Comparison of ENCODE assay signal across 15 mouse cellular contexts in the genomic region with DNA sequence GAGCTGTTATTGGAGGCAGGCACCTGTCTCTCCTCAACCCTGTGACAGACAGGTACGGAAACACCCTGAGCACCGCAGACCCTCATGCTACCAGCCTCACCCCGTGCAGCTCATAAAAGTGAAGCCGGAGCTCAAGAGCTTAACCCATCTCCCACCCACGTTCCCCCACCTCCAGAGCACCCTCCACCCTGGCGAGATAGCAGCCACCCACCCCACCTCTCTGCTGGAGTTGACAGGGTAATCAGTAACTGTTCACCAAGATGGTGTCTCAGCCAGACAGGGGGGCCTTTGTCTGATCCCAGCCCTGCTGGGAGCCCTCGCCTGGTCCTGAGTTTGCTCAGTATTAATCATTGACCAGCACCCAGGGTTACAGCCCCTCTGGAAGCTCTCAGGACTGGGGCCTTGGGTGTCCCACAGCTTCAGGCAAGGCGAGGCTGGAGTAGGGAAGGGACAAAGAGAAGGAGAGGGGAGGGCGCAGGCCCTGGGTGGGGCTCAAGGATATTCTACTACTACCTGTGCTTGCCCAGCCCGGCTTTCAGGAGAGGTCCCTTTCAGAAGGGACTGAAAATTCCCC.
DNase-seq lines count a peak whose midpoint lies in the region; ATAC-seq lines count a peak whose summit lies in the region.
"Had no signal": no experiment of that assay in that cellular context is flagged by ENCODE, and none has a peak within 500 bp of the region (broad histone marks: within the 10 kb centered on the region; RNA-seq: fewer than 3 reads in every experiment).

No protein-coding gene starts in this region.

- no peak overlapping the region for H3K4me3 ChIP-seq in kidney, embryonic 15.5 days (replicated peaks)
- 0 out of 2 replicates have a peak overlapping the region, but pooled peaks have one; percentile 8 for H3K4me3 ChIP-seq in intestine, embryonic 14.5 days (ENCODE audit: low read depth, low read length)
- H3K4me3 ChIP-seq in stomach, embryonic 15.5 days (replicated peaks), result no peak overlapping the region
- H3K4me3 ChIP-seq in midbrain, embryonic 14.5 days (replicated peaks; ENCODE audit: low read depth, low read length), result no peak overlapping the region
- H3K4me3 ChIP-seq: neural tube, embryonic 13.5 days had no signal

- H3K4me1 ChIP-seq in kidney, embryonic 15.5 days, result peaks cover 36% of the 10 kb centered on the region
- H3K4me1 ChIP-seq in intestine, embryonic 14.5 days (replicated peaks; ENCODE audit: control insufficient read depth, insufficient read depth, low read length), result no peaks in the 10 kb centered on the region
- H3K4me1 ChIP-seq in stomach, embryonic 15.5 days, result peaks cover 5% of the 10 kb centered on the region
- no peaks in the 10 kb centered on the region; the same call in 1 of the 2 replicates for H3K4me1 ChIP-seq in midbrain, embryonic 14.5 days (ENCODE audit: control insufficient read depth, insufficient read depth, low read length)

- peak overlapping the region; percentile 87 for H3K27ac ChIP-seq in kidney, embryonic 15.5 days
- H3K27ac ChIP-seq in intestine, embryonic 14.5 days (ENCODE audit: low read depth), result peak overlapping the region; percentile 88
- peak overlapping the region; percentile 91 for H3K27ac ChIP-seq in stomach, embryonic 15.5 days
- no peak overlapping the region for H3K27ac ChIP-seq in midbrain, embryonic 14.5 days (replicated peaks; ENCODE audit: low read depth, low read length)
- H3K27ac ChIP-seq: neural tube, embryonic 13.5 days had no signal

- no peaks in the 10 kb centered on the region for H3K36me3 ChIP-seq in kidney, embryonic 15.5 days
- no peaks in the 10 kb centered on the region for H3K36me3 ChIP-seq in intestine, embryonic 14.5 days (ENCODE audit: control insufficient read depth, insufficient read depth, low read length)
- no peaks in the 10 kb centered on the region for H3K36me3 ChIP-seq in stomach, embryonic 15.5 days
- no peaks in the 10 kb centered on the region for H3K36me3 ChIP-seq in midbrain, embryonic 14.5 days (ENCODE audit: control insufficient read depth, insufficient read depth, low read length)
- H3K36me3 ChIP-seq: neural tube, embryonic 13.5 days had no signal

- no peak overlapping the region for H3K9ac ChIP-seq in kidney, embryonic 15.5 days
- H3K9ac ChIP-seq in intestine, embryonic 14.5 days (ENCODE audit: low read length), result no peak overlapping the region
- no peak overlapping the region for H3K9ac ChIP-seq in stomach, embryonic 15.5 days
- no peak overlapping the region for H3K9ac ChIP-seq in midbrain, embryonic 14.5 days (replicated peaks; ENCODE audit: low read length)
- H3K9ac ChIP-seq: neural tube, embryonic 13.5 days had no signal

- DNase-seq in kidney, adult 18-20 months, result no peak
- DNase-seq in intestine, embryonic 14.5 days (ENCODE audit: low spot score), result peak; percentile 75
- DNase-seq in liver, result peak; percentile 56
- DNase-seq in midbrain, embryonic 14.5 days, result no peak
- DNase-seq in left cerebral cortex, postnatal 4 days, result no peak
- DNase-seq: adrenal gland, postnatal 14 days; cerebellum, adult 9-11 months; layer of hippocampus, adult 9-11 months; retina, postnatal 1 day; spleen, adult 18-20 months had no signal

- H3K4me2 ChIP-seq in kidney, embryonic 15.5 days, result peak overlapping the region; percentile 31; the same call in 1 of the 2 replicates
- H3K4me2 ChIP-seq in intestine, embryonic 14.5 days (ENCODE audit: low read length), result peak overlapping the region; percentile 30
- H3K4me2 ChIP-seq in stomach, embryonic 15.5 days, result peak overlapping the region; percentile 34
- no peak overlapping the region for H3K4me2 ChIP-seq in midbrain, embryonic 14.5 days (ENCODE audit: low read length)
- H3K4me2 ChIP-seq: neural tube, embryonic 13.5 days had no signal

- WGBS in kidney, embryonic 15.5 days, result 49% methylated on average over 10 of the region's 10 CpGs
- WGBS in intestine, embryonic 14.5 days, result 45% methylated on average over 10 of the region's 10 CpGs
- 51% methylated on average over 10 of the region's 10 CpGs for WGBS in stomach, embryonic 15.5 days
- 78% methylated on average over 10 of the region's 10 CpGs for WGBS in midbrain, embryonic 14.5 days

- H3K9me3 ChIP-seq in kidney, embryonic 15.5 days (replicated peaks), result no peaks in the 10 kb centered on the region
- H3K9me3 ChIP-seq in intestine, embryonic 14.5 days (ENCODE audit: control insufficient read depth, low read length), result no peaks in the 10 kb centered on the region
- H3K9me3 ChIP-seq in stomach, embryonic 15.5 days, result no peaks in the 10 kb centered on the region
- H3K9me3 ChIP-seq in midbrain, embryonic 14.5 days (ENCODE audit: control insufficient read depth, low read length), result no peaks in the 10 kb centered on the region
- H3K9me3 ChIP-seq: neural tube, embryonic 13.5 days had no signal

- no peaks in the 10 kb centered on the region for H3K27me3 ChIP-seq in kidney, embryonic 15.5 days
- no peaks in the 10 kb centered on the region for H3K27me3 ChIP-seq in intestine, embryonic 14.5 days (replicated peaks; ENCODE audit: control insufficient read depth, insufficient read depth, low read length)
- H3K27me3 ChIP-seq in stomach, embryonic 15.5 days (replicated peaks), result no peaks in the 10 kb centered on the region
- no peaks in the 10 kb centered on the region for H3K27me3 ChIP-seq in midbrain, embryonic 14.5 days (ENCODE audit: control insufficient read depth, insufficient read depth, low read length)
- H3K27me3 ChIP-seq: neural tube, embryonic 13.5 days had no signal

- ATAC-seq in kidney, embryonic 15.5 days (replicated peaks; ENCODE audit: low FRiP score), result peak; percentile 91
- ATAC-seq in intestine, embryonic 14.5 days (replicated peaks; ENCODE audit: low FRiP score, low TSS enrichment, low read depth), result peak; percentile 91
- peak; percentile 91 for ATAC-seq in stomach, embryonic 15.5 days (ENCODE audit: insufficient read depth, low FRiP score, low read depth)
- ATAC-seq in midbrain, embryonic 14.5 days (ENCODE audit: low FRiP score, low TSS enrichment), result no peak
- ATAC-seq: hindbrain, embryonic 16.5 days; midbrain, embryonic 16.5 days had no signal

- intact Hi-C loops in left cerebral cortex, postnatal 4 days (cut with DNase I), result no loop called here

Comparison
In these comparisons a context has a peak if more than half of its experiments do, and no peak if none do; other contexts are left out.
1. DNase-seq: peak in intestine, embryonic 14.5 days (single experiment) and liver (single experiment); none in kidney, adult 18-20 months (single experiment), midbrain, embryonic 14.5 days (single experiment) and left cerebral cortex, postnatal 4 days (single experiment).